Mouse (Mus musculus): ENCODE measurements around the gene Gm3558. TPM values are rescaled to one million over a fixed set of nuclear protein-coding genes. Genes with fewer than 3 reads are reported as not detected.
"Not testable (repeated sequence)": the region's sequence is repeated elsewhere in the genome, so short reads cannot be mapped to it uniquely, and the experiment has no call there.

Gm3558 gene
- total RNA-seq (2021) = under 1 TPM; 0.20 to 0.72 TPM
- long read RNA-seq, experiment 1 = 0 reads
- long read RNA-seq, experiment 2 = 0 reads

- peak in 1 of 2 experiments; percentile 1 for DNase-seq
These were observed at the start of gene Gm3558 for GRCm38 (mm10) chr14:7568382-7568781. Gene Gm3558 (minus strand): TSS chr14:7568566.

DNA sequence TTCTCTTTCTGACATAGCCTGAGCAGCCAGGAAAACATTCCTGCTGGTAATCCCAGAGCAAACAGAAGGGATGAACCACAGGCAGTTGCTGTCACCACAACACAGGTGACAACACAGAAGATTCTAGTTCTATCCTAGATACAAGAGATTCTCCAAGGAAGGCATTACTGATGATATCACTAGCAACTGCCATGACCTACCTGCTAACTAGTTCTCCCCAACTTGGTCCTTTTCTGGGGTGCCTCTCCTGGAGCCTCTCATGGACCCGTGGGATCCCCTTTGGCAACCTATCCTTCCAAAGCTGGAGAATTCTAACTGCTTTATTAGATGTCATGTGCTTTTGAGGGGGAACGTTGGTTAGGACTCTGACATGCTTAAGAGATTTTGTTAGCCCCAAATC lies 27.1 kb upstream of the Gm3558 start, which contains the start of gene Gm10338:
TSS of gene Gm10338 (minus strand) at position 101 of the 400 bp plus-strand sequence.
- DNase-seq = not testable (repeated sequence)

DNA sequence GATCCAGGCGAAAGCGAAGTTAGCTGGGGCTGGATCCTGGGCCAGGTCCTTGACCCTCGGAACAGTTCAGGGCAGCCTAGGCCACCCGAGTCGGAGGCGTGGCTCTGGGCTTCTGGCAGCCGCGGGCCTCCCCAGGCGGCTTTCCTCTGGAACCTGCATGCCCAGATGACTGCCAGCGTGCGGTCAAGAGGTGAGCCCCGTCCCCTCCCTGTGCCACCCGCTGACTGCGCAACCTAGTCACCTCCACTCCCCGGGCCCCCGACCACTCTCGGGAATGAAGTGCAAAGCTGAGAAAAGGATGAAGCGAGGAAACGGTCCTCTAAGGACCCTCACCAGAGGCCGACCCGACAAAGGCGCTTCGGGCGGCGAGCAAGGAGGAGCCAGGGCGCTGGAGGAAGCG lies 476 bp downstream of the Gm3558 start:
- peak in 1 of 2 experiments; percentile 1 for DNase-seq

GRCm38 (mm10) chr14:7567266-7567665 lies 1.1 kb downstream of the Gm3558 start:
- DNase-seq = peak; percentile 2 to 9

Other genes starting within 250 kb of the Gm3558 start
- not detected for gene Gm5797, start 236.2 kb downstream of the Gm3558 start, total RNA-seq (2021)
- gene Gm8374, start 203.4 kb downstream of the Gm3558 start, total RNA-seq (2021) = not detected
- not detected for gene Gm3755, start 117.6 kb downstream of the Gm3558 start, total RNA-seq (2021)
- not detected for gene Gm3752, start 84.8 kb downstream of the Gm3558 start, total RNA-seq (2021)
- not detected for gene Gm10338, start 27.0 kb upstream of the Gm3558 start, total RNA-seq (2021)
- not detected for gene Gm10128, start 75.4 kb upstream of the Gm3558 start, total RNA-seq (2021)
- gene Gm26661, start 223.0 kb upstream of the Gm3558 start, total RNA-seq (2021) = not detected
- 10 to 100 TPM; 41.7 to 74.9 TPM for gene Flnb, start 249.4 kb upstream of the Gm3558 start, total RNA-seq (2021)

Measured in adrenal gland, postnatal 36 days (tissue).